Mouse (Mus musculus) G1E-ER4 (cell line): ENCODE measurements around the gene Slc4a1. TPM values are rescaled to one million over a fixed set of nuclear protein-coding genes. Genes with fewer than 3 reads are reported as not detected.

Experiments used
- GATA1 ChIP-seq: IDR thresholded peaks from one replicate; pipeline ENCODE4 v1.8.0; 2012; ENCODE audit warnings: low read length, inconsistent platforms
- polyA plus RNA-seq: library from polyadenylated mRNA; stranded (reverse); fragments of >175 nt; gene quantifications from 2 replicates; pipeline ENCODE4 v1.2.3, GENCODE M21; 2012

The Slc4a1 gene
- polyA plus RNA-seq, 1 experiment: 7.0 TPM

DNA sequence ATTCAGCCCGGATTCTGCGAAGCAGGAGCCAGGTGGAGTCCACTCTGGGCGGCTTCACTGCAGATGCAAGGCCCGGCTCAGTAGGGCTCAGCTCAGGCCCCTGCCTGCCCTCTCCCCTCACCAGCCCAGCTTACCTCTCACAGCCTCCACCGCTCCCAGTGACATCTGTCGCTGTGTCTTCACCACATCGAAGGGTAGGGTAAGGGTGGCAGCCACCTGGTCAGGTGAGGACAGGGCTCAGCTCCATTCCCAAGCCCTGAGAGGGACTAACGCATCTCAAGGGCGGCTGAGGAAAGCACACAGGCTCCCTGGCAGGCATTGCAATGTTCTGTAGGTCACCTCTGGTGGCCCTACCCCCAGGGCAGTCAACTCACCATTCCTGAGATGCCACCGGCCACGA is 37.7 kb upstream of the Slc4a1 start:
- TF ChIP-seq GATA1: no peak

DNA sequence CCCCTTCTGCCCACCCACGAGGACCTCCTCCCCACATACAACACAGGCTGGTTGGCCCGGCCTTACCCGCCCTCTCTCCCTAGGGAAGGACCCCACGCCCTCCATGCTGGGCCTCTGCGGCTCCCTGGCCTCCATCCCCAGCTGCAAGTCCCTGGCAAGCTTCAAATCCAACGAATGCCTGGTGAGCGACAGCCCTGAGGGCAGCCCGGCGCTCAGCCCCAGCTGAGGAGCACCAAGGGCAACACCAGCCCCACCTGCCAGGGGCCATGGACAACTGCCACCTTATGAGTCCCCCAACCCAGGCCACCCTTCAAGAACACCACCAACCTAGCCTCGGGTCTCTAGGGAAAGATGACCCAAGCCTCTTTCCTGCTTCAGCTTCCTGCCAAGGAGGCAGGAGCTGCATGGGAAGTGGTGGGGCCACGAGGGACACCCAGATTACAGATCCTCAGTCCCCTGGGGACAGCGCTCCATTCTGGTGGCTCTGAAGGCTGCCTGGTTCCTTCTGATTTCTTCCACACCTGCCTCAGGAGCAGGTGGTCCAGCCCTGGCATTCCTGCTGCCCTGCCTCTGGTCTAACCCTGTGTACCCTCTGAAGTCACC is 36.0 kb upstream of the Slc4a1 start:
- TF ChIP-seq GATA1: no peak

DNA sequence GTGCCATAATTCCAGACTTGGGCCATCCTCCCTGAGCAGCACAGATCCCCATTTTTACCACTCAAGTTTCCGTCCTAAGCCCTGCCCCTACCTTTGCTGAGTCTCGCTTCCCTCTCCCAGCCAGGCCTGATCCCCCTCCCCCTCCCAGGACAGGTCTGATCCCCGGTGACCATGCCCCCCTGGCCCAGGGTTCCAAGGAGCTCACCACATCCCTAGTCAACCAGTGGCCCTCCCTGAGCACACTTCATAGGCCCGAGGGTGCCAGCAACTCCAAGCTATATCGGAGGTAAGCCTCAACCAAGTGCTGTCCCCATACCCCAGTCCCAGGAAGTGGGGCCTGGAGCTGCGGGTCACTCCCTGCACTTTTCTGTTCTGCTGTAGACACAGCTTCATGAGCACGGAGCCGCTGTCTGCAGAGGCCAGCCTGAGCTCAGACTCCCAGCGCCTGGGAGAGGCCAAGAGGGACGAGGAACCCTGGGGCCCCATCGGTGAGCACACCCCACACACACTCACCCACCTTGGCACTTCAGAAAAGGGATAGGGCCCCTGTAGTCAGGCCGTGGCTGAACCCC is 34.6 kb upstream of the Slc4a1 start:
- TF ChIP-seq GATA1: no peak

DNA sequence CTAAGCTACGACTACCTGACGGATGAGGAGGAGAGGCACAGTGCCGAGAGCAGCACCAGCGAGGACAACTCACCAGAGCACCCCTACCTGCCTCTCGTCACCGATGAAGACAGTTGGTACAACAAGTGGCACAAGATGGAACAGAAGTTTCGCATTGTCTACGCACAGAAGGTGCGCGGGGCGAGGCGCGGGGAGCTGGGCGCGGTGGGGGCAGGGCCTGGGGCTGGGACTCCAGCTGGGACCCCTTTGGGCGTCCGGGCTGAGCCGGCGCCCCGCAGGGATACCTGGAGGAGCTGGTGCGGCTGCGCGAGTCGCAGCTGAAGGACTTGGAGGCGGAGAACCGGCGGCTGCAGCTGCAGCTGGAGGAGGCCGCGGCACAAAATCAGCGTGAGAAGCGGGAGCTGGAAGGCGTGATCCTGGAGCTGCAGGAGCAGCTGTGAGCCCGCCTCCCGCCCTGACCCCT is 33.6 kb upstream of the Slc4a1 start:
- TF ChIP-seq GATA1: no peak

DNA sequence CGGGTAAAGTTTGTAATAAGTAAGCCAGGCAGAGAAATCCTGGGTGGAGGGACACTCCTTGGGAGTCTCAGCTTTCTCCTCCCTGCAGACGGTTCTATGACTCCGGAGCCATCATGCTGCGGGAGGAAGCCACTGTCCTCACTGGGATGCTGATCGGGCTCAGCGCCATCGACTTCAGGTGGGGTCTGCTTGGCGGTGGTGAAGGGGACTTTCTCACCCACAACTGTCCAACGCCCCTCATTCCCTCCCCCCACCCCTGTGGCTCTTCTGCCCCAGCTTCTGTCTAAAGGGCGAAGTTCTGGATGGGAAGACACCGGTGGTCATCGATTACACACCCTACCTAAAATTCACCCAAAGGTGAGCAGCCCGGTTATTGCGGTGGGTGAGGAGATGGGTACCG is 33.1 kb upstream of the Slc4a1 start:
- no peak for TF ChIP-seq GATA1

DNA sequence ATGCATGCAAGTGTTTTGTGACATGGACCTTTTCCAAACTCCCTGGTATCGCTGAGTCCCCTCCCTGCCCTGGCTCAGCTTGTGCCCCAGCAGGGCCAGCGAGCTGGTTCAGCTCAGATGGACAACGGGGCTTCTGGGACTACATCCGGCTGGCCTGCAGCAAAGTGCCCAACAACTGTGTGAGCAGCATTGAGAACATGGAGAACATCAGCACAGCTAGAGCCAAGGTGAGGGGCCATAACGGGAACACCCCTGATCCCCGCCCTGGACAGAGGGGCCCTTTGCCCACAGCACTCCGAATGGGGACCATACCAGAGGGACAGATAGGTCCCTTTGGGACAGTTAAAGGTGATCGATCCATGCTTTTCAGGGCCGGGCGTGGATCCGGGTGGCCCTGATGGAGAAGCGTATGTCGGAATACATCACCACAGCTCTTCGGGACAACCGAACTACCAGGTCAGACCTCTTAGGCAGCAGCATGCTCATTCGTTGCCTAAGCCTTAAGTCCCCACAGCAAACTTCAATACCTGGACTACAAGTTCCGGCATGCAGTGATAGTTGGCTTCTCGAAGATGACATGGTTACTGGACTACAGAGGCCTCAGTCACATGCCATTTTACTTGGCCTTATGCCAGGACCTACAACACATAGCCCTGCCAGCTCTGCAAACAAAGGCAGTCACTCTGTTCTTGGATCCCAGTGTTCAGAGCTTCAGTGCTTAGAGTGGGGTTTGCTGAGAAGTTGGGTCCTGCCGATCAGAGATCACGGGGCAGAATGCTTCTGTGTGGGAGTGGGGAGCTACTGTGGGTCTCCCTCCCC is 32.2 kb upstream of the Slc4a1 start:
- TF ChIP-seq GATA1: no peak

DNA sequence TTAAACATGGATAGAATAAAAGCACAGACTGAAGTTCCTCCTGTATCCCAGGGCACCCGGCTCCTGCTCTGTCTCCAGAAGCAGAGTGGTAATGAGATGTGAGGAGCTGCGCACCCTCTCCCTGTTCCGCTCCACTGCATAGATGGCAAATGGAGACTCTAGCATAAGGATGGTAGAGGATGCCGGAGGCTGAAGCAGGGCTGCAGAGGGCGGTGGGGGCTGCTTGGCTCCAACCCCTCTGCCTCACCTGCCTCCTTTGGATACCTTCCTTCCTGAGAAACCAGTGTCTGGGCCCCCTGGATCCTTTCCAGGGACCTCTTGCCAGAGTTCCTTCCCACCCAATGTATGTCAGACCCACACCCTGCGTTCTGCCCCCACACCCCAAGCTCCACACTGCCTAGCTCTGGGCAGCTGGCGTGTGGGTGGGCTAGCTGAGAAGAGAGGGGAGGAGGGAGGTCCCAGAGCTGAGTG is 30.7 kb upstream of the Slc4a1 start:
- no peak for TF ChIP-seq GATA1

DNA sequence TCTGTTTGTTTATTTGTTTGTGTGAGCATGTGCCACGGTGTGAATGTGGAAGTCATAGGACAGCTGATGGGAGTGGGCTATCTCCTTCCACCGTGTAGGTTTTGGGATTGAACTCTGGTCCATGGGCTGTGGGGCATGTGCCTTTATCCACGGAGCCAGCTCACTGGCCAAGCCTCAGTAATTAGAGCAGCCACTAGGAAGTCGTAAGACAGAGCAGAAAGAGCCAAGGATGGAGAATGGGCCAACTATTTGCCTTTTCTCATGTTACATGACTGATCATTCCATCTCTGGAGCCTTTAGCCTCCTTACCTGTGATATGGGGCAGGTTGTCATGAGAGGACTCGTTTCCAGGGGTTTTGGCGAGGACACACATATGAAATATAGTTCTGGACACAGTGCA is 30.3 kb upstream of the Slc4a1 start:
- no peak for TF ChIP-seq GATA1

DNA sequence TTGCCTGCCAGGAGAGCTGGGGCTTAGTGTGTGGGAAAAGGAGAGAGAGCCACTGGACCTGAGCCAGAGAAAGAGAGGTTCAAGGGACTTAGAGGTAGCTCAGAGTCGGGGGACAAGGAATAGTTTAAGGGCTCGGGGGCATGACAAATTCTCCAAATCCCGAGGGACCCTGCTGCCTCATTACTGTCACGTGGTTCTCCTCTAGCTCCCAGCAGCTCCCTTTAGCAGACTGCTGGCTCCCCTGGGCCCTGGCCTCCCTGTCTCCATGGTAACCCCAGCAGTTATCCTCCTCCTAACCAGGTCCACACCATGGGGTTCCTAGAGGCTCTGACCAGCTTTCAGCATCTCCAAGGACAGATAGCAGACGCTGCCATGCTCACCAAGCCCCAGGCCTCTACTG is 29.2 kb upstream of the Slc4a1 start:
- TF ChIP-seq GATA1: no peak

DNA sequence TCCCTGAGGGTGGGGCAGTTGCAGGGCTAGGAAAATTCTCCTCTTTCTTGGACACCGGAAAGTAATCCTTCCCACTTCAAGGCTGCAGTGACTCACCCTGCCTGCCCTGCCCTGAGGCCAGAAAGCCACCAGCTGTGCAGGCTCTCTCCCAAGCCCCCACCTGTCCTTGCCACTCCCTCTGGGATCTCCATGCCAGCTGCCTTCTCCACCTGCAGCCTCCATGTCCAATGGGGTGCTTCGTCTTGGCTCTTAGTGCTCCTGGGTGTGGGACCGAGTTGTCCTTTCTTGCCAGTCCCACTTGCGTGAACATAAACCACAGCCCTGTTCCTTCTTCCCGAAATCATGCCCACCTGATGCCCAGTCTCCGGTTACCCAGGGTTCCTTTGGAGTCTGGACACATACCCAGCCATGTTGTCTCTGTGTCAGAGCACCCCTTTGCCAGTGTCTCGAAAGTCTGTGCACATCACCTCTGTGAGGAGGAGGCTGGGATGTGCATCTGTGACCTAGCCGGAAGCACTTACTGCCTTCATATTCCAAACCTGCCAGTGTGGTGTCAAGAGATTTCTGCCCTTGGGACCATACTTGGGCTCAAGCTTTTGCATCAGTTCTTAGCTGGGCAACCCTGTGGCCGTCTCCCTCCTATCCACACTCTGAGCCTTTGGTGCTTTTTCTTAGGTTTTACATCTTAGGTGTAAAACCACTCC is 28.6 kb upstream of the Slc4a1 start:
- no peak for TF ChIP-seq GATA1

DNA sequence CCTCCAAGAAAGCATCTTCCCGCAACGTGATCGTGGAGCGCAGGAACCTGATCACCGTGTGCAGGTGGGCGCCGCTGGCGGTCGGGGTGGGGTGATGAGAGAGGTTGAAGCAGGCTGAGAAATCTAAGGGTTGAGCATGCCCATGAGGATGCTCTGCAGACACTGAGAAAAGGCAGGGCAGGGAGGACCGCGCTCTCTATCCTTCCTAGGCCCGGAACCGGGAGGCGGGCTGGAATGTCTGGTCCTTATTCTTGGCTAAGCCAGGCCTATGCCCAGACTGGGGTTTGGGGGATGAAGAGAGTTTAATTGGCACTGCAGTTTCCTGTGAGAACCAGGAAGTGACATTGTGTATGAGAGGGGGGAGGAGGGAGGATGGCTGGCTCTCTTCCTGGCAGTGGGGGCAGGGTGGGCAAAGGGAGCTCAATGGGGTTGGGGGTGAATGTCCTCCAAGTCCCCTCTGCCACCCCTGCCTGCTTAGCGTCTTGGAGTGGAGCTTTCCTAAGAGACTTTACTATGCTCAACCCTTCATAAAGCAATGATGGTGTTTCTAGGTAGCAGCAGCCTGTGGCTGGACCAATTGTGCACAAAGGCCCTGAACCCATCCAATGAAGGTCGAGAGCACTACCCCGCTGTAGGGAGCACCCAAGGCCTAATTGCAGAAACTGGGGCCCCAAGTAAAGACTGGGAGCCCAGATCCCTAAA is 27.9 kb upstream of the Slc4a1 start:
- TF ChIP-seq GATA1: no peak

DNA sequence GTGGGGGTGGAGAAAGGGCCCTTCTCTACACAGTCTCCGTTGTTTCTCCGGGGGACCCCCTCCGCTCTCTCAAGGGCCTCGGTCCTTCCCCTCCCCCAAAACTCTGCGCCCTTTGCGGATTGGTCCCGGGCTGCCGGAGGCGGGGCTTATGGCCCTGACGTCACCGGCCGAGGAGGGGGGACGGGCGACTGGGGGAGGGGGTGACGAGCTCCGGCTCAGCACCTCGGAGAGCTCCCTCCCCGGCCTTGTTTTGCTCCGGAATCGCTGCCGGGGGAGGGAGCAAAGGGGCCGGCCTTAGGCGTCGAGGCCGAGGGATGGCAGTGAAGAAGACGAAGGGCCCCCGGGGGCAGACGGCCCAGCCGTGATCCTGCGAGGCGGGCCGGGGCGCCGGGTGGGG is 27.2 kb upstream of the Slc4a1 start, which contains the start of gene Rundc3a:
Gene Rundc3a (plus strand): TSS at position 166 of the 397 bp plus-strand sequence.
- no peak for TF ChIP-seq GATA1

DNA sequence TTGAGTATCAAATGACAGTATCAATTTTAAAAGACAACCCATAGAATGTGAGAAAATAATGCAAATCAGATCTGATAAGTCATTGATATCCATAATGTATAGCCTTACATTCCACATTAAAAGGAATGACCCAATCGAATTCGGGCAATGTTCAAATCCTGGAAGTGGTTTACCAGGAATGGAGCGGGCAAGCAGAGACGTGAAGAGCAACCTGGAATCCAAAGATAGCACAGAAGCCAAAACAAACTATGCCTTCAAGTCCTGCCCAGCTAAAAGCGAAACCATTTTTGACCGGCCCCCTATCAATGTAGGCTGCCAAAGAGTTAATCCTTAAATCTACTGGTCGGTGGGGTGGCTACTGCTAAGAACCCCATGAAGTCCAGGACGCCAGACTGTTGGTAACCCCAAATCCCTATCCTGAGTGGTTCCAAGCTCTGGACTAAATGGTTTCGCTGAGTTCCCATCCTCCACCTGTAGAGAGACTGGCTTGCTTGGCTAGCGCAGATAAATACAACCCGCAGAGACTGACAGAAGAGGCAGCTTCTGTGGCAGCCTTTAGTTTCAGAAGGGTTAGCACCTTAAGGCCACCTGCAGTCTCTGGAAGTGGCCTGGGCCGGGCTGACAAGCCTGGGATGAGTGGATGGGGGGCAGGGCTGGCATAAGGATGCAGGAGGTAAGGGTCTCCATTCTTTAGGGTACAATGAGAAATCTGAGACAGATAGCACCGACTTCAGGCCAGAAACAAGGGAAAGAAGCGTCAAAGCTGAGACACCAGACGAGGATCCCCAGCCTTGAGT is 26.6 kb upstream of the Slc4a1 start:
- no peak for TF ChIP-seq GATA1

DNA sequence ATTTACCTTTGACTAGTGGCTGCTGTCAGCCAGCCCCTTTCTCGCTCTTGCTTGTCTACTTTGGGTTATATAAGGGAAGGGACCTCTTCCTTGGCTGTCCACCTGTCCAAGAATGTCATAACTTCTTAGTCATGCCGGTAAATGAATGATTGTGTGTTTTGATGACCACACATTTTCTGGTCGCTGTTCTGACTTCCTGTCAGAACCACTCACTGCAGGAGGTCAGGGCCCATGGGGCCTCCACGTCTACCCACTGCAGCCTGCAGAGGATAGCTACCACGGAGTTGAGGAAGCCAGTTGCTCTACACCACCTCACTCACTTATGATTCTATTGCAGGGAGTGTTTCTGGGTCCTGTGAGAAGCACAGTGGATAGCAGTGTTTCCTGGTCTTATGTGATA is 20.1 kb upstream of the Slc4a1 start:
- no peak for TF ChIP-seq GATA1
